Mouse (Mus musculus): ENCODE results near the gene Tbc1d15. TPM values are rescaled to one million over a fixed set of nuclear protein-coding genes. Genes with fewer than 3 reads are reported as not detected.
A peak's percentile ranks its signal among the peaks of the same experiment; 100 is the strongest.
"Not testable (repeated sequence)": the region's sequence is repeated elsewhere in the genome, so short reads cannot be mapped to it uniquely, and the experiment has no call there.

Tbc1d15 gene
- polyA plus RNA-seq, 1 experiment from 2014 or later = 38.0 TPM

DNA sequence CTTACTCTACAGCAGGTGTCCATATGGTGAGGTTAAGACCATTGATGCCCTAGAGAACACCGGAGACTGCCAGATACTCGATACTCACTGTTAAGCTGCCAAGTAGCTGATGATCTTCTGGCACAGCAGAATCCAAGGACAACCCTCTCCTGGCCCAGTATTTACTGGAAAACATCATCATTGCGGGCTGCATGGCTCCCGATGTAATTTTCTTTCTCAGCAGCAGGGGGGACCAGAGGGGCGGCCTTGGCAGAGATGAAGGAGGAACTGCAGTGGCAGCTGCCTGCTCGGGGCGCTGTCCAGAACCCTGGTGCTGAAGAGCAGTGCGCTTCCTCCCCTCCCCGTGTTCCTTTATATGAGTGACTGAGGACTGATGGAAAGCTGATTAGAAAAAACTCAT, 66.6 kb downstream of the Tbc1d15 start, which contains the start of gene Tph2:
Gene Tph2, minus strand, starts transcription at position 326 of the 400 bp plus-strand sequence.
- H3K4me2 ChIP-seq (ENCODE audit: low read depth, low read length) = peak within 1 kb of the TSS; percentile 8; the same call in 1 of the 2 replicates
- 0 out of 2 replicates have a peak, but pooled peaks cover 2% of the 10 kb centered on the region for H3K4me1 ChIP-seq (ENCODE audit: control insufficient read depth, insufficient read depth, low read length)
- H3K9ac ChIP-seq (replicated peaks; ENCODE audit: low read depth, low read length) = no peak within 1 kb of the TSS
- peak; percentile 83 for ATAC-seq (ENCODE audit: low read depth)
- no peaks in the 10 kb centered on the region for H3K36me3 ChIP-seq (ENCODE audit: control insufficient read depth, insufficient read depth, low read length)
- 7% methylated on average over 9 of the region's 9 CpGs for WGBS
- H3K27me3 ChIP-seq (ENCODE audit: control insufficient read depth, insufficient read depth, low read length) = no peaks in the 10 kb centered on the region
- no peak within 1 kb of the TSS for H3K4me3 ChIP-seq (ENCODE audit: low read depth, low read length)
- no peaks in the 10 kb centered on the region for H3K9me3 ChIP-seq (ENCODE audit: control insufficient read depth, low read length)
- no peak within 1 kb of the TSS for H3K27ac ChIP-seq (ENCODE audit: low read depth, low read length)

- Histone ChIP-seq H3K4me2 (ENCODE audit: low read depth, low read length) (no peak overlapping the region), H3K4me3 (ENCODE audit: low read depth, low read length) (no peak overlapping the region), H3K27me3 (ENCODE audit: control insufficient read depth, insufficient read depth, low read length) (no peaks in the 10 kb centered on the region), H3K4me1 (ENCODE audit: control insufficient read depth, insufficient read depth, low read length) (0 out of 2 replicates have a peak, but pooled peaks cover 2% of the 10 kb centered on the region), H3K36me3 (ENCODE audit: control insufficient read depth, insufficient read depth, low read length) (no peaks in the 10 kb centered on the region), H3K9me3 (ENCODE audit: control insufficient read depth, low read length) (no peaks in the 10 kb centered on the region; the same call in 1 of the 2 replicates), H3K9ac (replicated peaks; ENCODE audit: low read depth, low read length) (no peak overlapping the region), H3K27ac (ENCODE audit: low read depth, low read length) (no peak overlapping the region)
- peak; percentile 28; the same call in 1 of the 2 replicates for ATAC-seq (ENCODE audit: low read depth)
- 24% methylated on average over 3 of the region's 3 CpGs for WGBS
These were observed 70.2 kb downstream of the Tbc1d15 start for GRCm38 (mm10) chr10:115181034-115181433.

DNA sequence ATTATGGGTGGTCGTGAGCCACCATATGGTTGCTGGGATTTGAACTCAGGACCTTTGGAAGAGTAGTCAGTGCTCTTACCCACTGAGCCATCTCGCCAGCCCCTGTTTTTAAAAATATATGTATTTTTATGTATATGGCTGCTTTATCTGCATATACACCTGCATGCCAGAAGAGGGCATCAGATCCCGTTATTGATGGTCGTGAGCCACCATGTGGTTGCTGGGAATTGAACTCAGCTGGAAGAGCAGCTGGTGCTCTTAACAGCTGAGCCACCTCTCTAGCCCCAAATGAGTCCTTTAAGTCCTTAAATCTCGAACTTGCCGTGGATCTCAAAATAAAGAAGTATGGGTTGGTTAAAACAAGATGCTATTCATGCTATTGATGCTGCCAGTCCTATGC, 73.2 kb downstream of the Tbc1d15 start:
- not testable (repeated sequence) for ATAC-seq (ENCODE audit: low read depth); H3K4me2 ChIP-seq (ENCODE audit: low read depth, low read length); H3K4me3 ChIP-seq (ENCODE audit: low read depth, low read length); H3K27ac ChIP-seq (ENCODE audit: low read depth, low read length); H3K9ac ChIP-seq (replicated peaks; ENCODE audit: low read depth, low read length); H3K36me3 ChIP-seq (ENCODE audit: control insufficient read depth, insufficient read depth, low read length); H3K4me1 ChIP-seq (ENCODE audit: control insufficient read depth, insufficient read depth, low read length); H3K27me3 ChIP-seq (ENCODE audit: control insufficient read depth, insufficient read depth, low read length); H3K9me3 ChIP-seq (ENCODE audit: control insufficient read depth, low read length)
- 62% methylated on average over 6 of the region's 6 CpGs for WGBS

GRCm38 (mm10) chr10:115175591-115175991, 75.7 kb downstream of the Tbc1d15 start:
- Histone ChIP-seq H3K27ac (ENCODE audit: low read depth, low read length) (no peak overlapping the region), H3K27me3 (ENCODE audit: control insufficient read depth, insufficient read depth, low read length) (no peaks in the 10 kb centered on the region), H3K9me3 (ENCODE audit: control insufficient read depth, low read length) (no peaks in the 10 kb centered on the region; the same call in 1 of the 2 replicates), H3K4me1 (ENCODE audit: control insufficient read depth, insufficient read depth, low read length) (peaks cover 4% of the 10 kb centered on the region; the same call in 1 of the 2 replicates), H3K4me2 (ENCODE audit: low read depth, low read length) (peak overlapping the region; percentile 22; the same call in 1 of the 2 replicates), H3K4me3 (ENCODE audit: low read depth, low read length) (no peak overlapping the region), H3K9ac (replicated peaks; ENCODE audit: low read depth, low read length) (no peak overlapping the region), H3K36me3 (ENCODE audit: control insufficient read depth, insufficient read depth, low read length) (no peaks in the 10 kb centered on the region)
- ATAC-seq (ENCODE audit: low read depth) = no peak; the same call in 1 of the 2 replicates
- WGBS = 35% methylated on average over 12 of the region's 12 CpGs

DNA sequence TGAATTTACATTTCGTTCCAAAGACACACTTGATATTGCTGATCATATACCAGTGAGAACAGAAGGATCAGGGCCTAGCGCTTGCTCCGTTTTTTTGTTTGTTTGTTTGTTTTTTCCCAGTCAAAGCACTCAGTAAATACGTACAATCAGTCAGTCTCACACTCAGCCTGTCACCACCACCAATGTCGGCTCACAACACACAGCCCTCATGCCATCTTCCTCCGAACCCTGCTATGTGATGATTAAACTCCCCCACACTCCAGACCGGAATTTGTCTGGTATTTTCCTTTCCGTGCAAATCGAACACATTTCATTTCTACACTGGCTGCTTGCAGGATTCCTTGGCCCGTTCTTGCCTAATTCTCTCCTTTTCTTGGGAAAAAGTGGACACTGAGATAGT, 77.9 kb downstream of the Tbc1d15 start:
- Histone ChIP-seq H3K9ac (replicated peaks; ENCODE audit: low read depth, low read length) (no peak overlapping the region), H3K4me2 (ENCODE audit: low read depth, low read length) (no peak overlapping the region), H3K27ac (ENCODE audit: low read depth, low read length) (no peak overlapping the region), H3K4me3 (ENCODE audit: low read depth, low read length) (no peak overlapping the region), H3K9me3 (ENCODE audit: control insufficient read depth, low read length) (no peaks in the 10 kb centered on the region), H3K36me3 (ENCODE audit: control insufficient read depth, insufficient read depth, low read length) (no peaks in the 10 kb centered on the region), H3K4me1 (ENCODE audit: control insufficient read depth, insufficient read depth, low read length) (peaks cover 4% of the 10 kb centered on the region; the same call in 1 of the 2 replicates), H3K27me3 (ENCODE audit: control insufficient read depth, insufficient read depth, low read length) (no peaks in the 10 kb centered on the region)
- ATAC-seq (ENCODE audit: low read depth) = no peak
- 83% methylated on average over 10 of the region's 10 CpGs for WGBS

DNA sequence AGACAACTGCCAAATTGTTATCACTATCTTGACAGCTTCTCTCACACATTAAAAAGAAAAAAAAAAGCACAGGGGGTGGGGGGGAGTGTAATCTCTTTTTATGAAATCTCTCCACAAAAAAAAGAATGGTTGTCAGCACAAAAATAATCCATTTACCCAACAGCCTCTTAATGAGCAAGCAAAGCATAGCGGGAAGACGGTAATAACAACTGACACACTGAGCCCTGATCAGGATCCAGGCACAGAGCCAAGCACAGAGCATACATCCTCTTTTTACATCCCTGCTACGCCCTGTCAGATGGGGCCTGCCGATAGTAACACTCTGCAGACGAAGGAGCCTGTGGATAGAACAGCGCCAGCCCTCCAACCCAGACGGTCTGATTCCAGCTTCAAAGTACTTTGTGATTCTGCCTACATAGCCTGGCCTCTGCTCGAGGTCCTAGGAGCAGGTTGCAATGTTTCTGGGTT, 79.9 kb downstream of the Tbc1d15 start:
- Histone ChIP-seq H3K27ac (ENCODE audit: low read depth, low read length) (no peak overlapping the region), H3K27me3 (ENCODE audit: control insufficient read depth, insufficient read depth, low read length) (no peaks in the 10 kb centered on the region), H3K4me3 (ENCODE audit: low read depth, low read length) (no peak overlapping the region), H3K4me2 (ENCODE audit: low read depth, low read length) (no peak overlapping the region), H3K36me3 (ENCODE audit: control insufficient read depth, insufficient read depth, low read length) (no peaks in the 10 kb centered on the region), H3K4me1 (ENCODE audit: control insufficient read depth, insufficient read depth, low read length) (peaks cover 4% of the 10 kb centered on the region; the same call in 1 of the 2 replicates), H3K9ac (replicated peaks; ENCODE audit: low read depth, low read length) (no peak overlapping the region), H3K9me3 (ENCODE audit: control insufficient read depth, low read length) (no peaks in the 10 kb centered on the region)
- 42% methylated on average over 8 of the region's 8 CpGs for WGBS
- ATAC-seq (ENCODE audit: low read depth) = peak; percentile 75

DNA sequence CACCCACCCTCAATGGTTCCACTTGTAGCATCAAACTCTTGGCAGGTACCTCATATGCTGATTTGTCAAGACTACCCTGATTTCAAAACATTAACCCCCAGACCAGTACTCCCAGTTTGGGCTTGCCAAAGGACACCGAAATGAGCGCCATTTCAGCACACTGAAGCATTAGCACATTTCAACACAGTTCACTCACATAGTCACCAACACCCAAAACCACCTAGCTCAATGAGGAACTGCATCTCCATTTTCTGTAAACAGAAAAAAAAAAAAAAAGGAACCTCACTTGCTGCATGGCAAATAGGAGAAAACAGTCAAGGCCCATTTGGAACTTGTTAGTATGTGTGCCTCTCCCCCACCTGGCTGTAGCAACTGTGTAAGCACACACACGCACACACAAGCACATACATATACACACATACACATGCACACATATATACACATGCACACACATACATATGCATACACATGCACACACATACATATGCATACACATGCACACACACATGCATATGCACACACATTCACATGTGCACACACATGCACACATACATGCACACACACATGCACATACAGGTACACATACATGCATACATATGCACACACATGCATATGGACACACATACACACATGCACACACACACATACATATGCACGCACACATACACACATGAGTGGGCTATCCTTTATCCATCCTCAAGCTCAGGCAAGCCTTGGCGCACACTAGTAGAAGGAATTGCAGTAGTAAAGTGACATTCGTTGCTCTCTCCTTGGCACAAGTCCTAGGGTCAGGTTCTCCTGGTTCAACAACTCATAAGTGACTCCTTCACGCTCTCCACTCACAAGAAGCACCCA, 80.5 kb downstream of the Tbc1d15 start:
- H3K4me1 ChIP-seq (ENCODE audit: control insufficient read depth, insufficient read depth, low read length) = peaks cover 4% of the 10 kb centered on the region; the same call in 1 of the 2 replicates
- no peak overlapping the region for H3K9ac ChIP-seq (replicated peaks; ENCODE audit: low read depth, low read length)
- no peak overlapping the region for H3K4me3 ChIP-seq (ENCODE audit: low read depth, low read length)
- H3K36me3 ChIP-seq (ENCODE audit: control insufficient read depth, insufficient read depth, low read length) = no peaks in the 10 kb centered on the region
- no peak overlapping the region for H3K4me2 ChIP-seq (ENCODE audit: low read depth, low read length)
- 87% methylated on average over 7 of the region's 7 CpGs for WGBS
- H3K27ac ChIP-seq (ENCODE audit: low read depth, low read length) = no peak overlapping the region
- no peaks in the 10 kb centered on the region for H3K27me3 ChIP-seq (ENCODE audit: control insufficient read depth, insufficient read depth, low read length)
- 0 out of 2 replicates have a peak, but pooled peaks have one; percentile 24 for ATAC-seq (ENCODE audit: low read depth)
- H3K9me3 ChIP-seq (ENCODE audit: control insufficient read depth, low read length) = no peaks in the 10 kb centered on the region

DNA sequence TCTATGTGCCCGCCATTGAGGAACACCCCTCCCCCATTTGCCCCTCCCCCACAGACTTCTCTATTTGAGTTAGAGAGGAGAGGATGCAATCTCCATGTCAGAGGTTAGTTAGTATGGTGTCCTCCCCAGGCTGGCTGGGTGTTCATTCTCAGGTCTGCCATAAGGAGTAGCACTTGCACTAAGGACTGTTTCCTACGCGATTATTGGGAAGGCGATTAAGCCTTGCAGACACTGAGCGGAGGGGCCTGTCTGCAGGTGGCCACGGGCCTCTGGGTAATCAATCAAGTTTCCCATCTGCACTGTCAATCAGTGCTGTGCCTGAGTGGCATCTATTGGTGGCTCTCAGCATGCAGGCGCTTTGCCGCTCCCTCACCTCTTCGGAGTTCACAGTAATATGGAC, 81.9 kb downstream of the Tbc1d15 start:
- Histone ChIP-seq H3K27ac (ENCODE audit: low read depth, low read length) (no peak overlapping the region), H3K9ac (replicated peaks; ENCODE audit: low read depth, low read length) (no peak overlapping the region), H3K27me3 (ENCODE audit: control insufficient read depth, insufficient read depth, low read length) (no peaks in the 10 kb centered on the region), H3K4me2 (ENCODE audit: low read depth, low read length) (no peak overlapping the region), H3K36me3 (ENCODE audit: control insufficient read depth, insufficient read depth, low read length) (no peaks in the 10 kb centered on the region), H3K4me1 (ENCODE audit: control insufficient read depth, insufficient read depth, low read length) (no peaks in the 10 kb centered on the region), H3K9me3 (ENCODE audit: control insufficient read depth, low read length) (no peaks in the 10 kb centered on the region), H3K4me3 (ENCODE audit: low read depth, low read length) (no peak overlapping the region)
- WGBS = 19% methylated on average over 9 of the region's 9 CpGs
- peak; percentile 49 for ATAC-seq (ENCODE audit: low read depth)

DNA sequence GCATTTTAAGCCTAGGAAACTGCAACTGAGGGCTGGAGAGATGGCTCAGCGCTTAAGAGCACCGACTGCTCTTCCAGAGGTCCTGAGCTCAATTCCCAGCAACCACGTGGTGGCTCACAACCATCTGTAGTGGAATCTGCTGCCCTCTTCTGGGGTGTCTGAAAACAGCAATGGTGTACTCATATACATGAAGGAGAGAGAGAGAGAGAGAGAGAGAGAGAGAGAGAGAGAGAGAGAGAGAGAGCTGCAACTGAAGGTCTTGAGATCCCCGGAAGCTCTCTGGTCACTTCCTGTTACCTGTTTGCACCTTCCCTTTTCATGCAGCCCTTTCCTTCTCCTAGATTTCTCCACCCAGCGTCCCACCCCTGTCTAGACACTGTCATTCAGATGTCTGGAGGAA, 91.0 kb downstream of the Tbc1d15 start:
- no peak overlapping the region for H3K27ac ChIP-seq (ENCODE audit: low read depth, low read length)
- 73% methylated on average over 5 of the region's 5 CpGs for WGBS
- H3K9ac ChIP-seq (replicated peaks; ENCODE audit: low read depth, low read length) = no peak overlapping the region
- H3K27me3 ChIP-seq (ENCODE audit: control insufficient read depth, insufficient read depth, low read length) = no peaks in the 10 kb centered on the region
- ATAC-seq (ENCODE audit: low read depth) = no peak
- no peak overlapping the region for H3K4me2 ChIP-seq (ENCODE audit: low read depth, low read length)
- H3K9me3 ChIP-seq (ENCODE audit: control insufficient read depth, low read length) = no peaks in the 10 kb centered on the region
- no peaks in the 10 kb centered on the region for H3K36me3 ChIP-seq (ENCODE audit: control insufficient read depth, insufficient read depth, low read length)
- no peaks in the 10 kb centered on the region for H3K4me1 ChIP-seq (ENCODE audit: control insufficient read depth, insufficient read depth, low read length)
- H3K4me3 ChIP-seq (ENCODE audit: low read depth, low read length) = no peak overlapping the region
